Mouse (Mus musculus) frontal cortex, postnatal 10 days (tissue): ENCODE measurements at regions not wholly inside any gene's neighbourhood (a gene's known extent, or its start where the extent isn't known, plus 50 kb on each side); places are given as distances from the start of the nearest gene placed in this dataset.

ENCODE experiments used
- DNase-seq, 2 experiments: peaks; one replicate each; pipeline ENCODE4 v3.0.0; 2022; ENCODE audit warnings: low spot score in 2 of 2, mixed read lengths in 1 of 2

- no peak for DNase-seq
Observed at GRCm38 (mm10) chr7:73261750-73262149, 113.6 kb upstream of the Rgma start.

GRCm38 (mm10) chr7:73262526-73262925 is 112.8 kb upstream of the Rgma start:
- DNase-seq = no peak

GRCm38 (mm10) chr7:73269626-73270025 is 105.7 kb upstream of the Rgma start:
- no peak for DNase-seq

- DNase-seq = no peak
Observed at GRCm38 (mm10) chr7:73272787-73273186, 102.5 kb upstream of the Rgma start.

GRCm38 (mm10) chr7:73275814-73276271 is 99.5 kb upstream of the Rgma start:
- no peak for DNase-seq

GRCm38 (mm10) chr7:73278616-73279015 is 96.7 kb upstream of the Rgma start:
- no peak for DNase-seq

- no peak for DNase-seq
Observed at GRCm38 (mm10) chr7:73279936-73280445, 95.3 kb upstream of the Rgma start.

GRCm38 (mm10) chr7:73286244-73286643 is 89.1 kb upstream of the Rgma start:
- DNase-seq = no peak

GRCm38 (mm10) chr7:73293337-73293736 is 82.0 kb upstream of the Rgma start:
- no peak for DNase-seq

GRCm38 (mm10) chr7:73294399-73294798 is 80.9 kb upstream of the Rgma start:
- DNase-seq = no peak

GRCm38 (mm10) chr7:73302501-73302900 is 72.8 kb upstream of the Rgma start:
- no peak for DNase-seq

GRCm38 (mm10) chr7:73303818-73304217 is 71.5 kb upstream of the Rgma start:
- no peak for DNase-seq

GRCm38 (mm10) chr7:73304799-73305198 is 70.5 kb upstream of the Rgma start:
- no peak for DNase-seq

GRCm38 (mm10) chr7:73305286-73305975 is 69.9 kb upstream of the Rgma start:
- DNase-seq = no peak

- DNase-seq = no peak
Observed at GRCm38 (mm10) chr7:73306296-73306695, 69.0 kb upstream of the Rgma start.

- no peak for DNase-seq
Observed at GRCm38 (mm10) chr7:73306728-73307127, 68.6 kb upstream of the Rgma start.

- no peak for DNase-seq
Observed at GRCm38 (mm10) chr7:73307586-73308490, 67.5 kb upstream of the Rgma start.

GRCm38 (mm10) chr7:73308981-73309380 is 66.3 kb upstream of the Rgma start:
- DNase-seq = no peak

GRCm38 (mm10) chr7:73310056-73310455 is 65.3 kb upstream of the Rgma start:
- DNase-seq = no peak

- DNase-seq = no peak
Observed at GRCm38 (mm10) chr7:73310581-73311136, 64.7 kb upstream of the Rgma start.

GRCm38 (mm10) chr7:73315555-73315954 is 59.8 kb upstream of the Rgma start:
- DNase-seq = no peak

GRCm38 (mm10) chr7:73317574-73317973 is 57.7 kb upstream of the Rgma start:
- no peak for DNase-seq
